Mouse (Mus musculus) MEL (cell line): ENCODE results near the gene Cdkl3. TPM values are rescaled to one million over a fixed set of nuclear protein-coding genes. Genes with fewer than 3 reads are reported as not detected.

Experiments used
- DNase-seq: peaks from one replicate; pipeline ENCODE4 v3.0.0; 2011; ENCODE audit warnings: low read depth, low spot score
- H3K27ac ChIP-seq: 2 replicates; pipeline ENCODE4 v1.5.1; 2012; ENCODE audit warnings: low read depth, mild to moderate bottlenecking, control low read depth, low read length, moderate library complexity; ENCODE audit not compliant: control insufficient read depth
- H3K27me3 ChIP-seq, 2 experiments: fragments of 150-350 bp in 1 of 2; sonication (generic) in 1 of 2; 2 replicates each; pipeline ENCODE4 v1.6.1; 2012; ENCODE audit warnings: low read length in 2 of 2, mild to moderate bottlenecking in 2 of 2, improper control_type of control experiment in 1 of 2, moderate library complexity in 1 of 2; ENCODE audit not compliant: insufficient read depth in 2 of 2, control insufficient read depth in 1 of 2
- H3K36me3 ChIP-seq, 2 experiments: 2 replicates each; pipeline ENCODE4 v1.6.1; 2012 to 2014; ENCODE audit warnings: low read length in 2 of 2, improper control_type of control experiment in 1 of 2, inconsistent platforms in 1 of 2, mild to moderate bottlenecking in 1 of 2; ENCODE audit not compliant: insufficient read depth in 2 of 2, control insufficient read depth in 1 of 2
- H3K4me1 ChIP-seq, 2 experiments: fragments of 150-350 bp in 1 of 2; sonication (generic) in 1 of 2; 2 replicates each; pipeline ENCODE4 v1.6.1; 2012; ENCODE audit warnings: low read length in 2 of 2, improper control_type of control experiment in 1 of 2, mild to moderate bottlenecking in 1 of 2; ENCODE audit not compliant: insufficient read depth in 2 of 2, control insufficient read depth in 1 of 2
- H3K4me3 ChIP-seq, 2 experiments: fragments of 150-350 bp in 1 of 2; sonication (generic) in 1 of 2; 2 replicates each; pipeline ENCODE4 v1.5.1; 2012; ENCODE audit warnings: low read depth in 2 of 2, low read length in 2 of 2, mild to moderate bottlenecking in 2 of 2, moderate library complexity in 2 of 2, control low read depth in 1 of 2, improper control_type of control experiment in 1 of 2; ENCODE audit not compliant: control insufficient read depth in 1 of 2, insufficient read depth in 1 of 2
- H3K79me2 ChIP-seq: 2 replicates; pipeline ENCODE4 v1.6.1; 2012; ENCODE audit warnings: mild to moderate bottlenecking, low read length, moderate library complexity; ENCODE audit not compliant: control insufficient read depth, poor library complexity, insufficient read depth
- H3K9ac ChIP-seq: 2 replicates; pipeline ENCODE4 v1.6.1; 2012; ENCODE audit warnings: low read depth, mild to moderate bottlenecking, control low read depth, low read length, moderate library complexity; ENCODE audit not compliant: control insufficient read depth, poor library complexity, severe bottlenecking
- H3K9me3 ChIP-seq: fragments of 150-350 bp; sonication (generic); replicated peaks from 2 replicates; pipeline ENCODE4 v1.6.1; 2012; ENCODE audit warnings: mild to moderate bottlenecking, low read length, improper control_type of control experiment, moderate library complexity; ENCODE audit not compliant: insufficient read depth
- BHLHE40 ChIP-seq: IDR thresholded peaks from 2 replicates; pipeline ENCODE4 v1.6.1; 2012; ENCODE audit warnings: low read depth, mild to moderate bottlenecking, inconsistent platforms, low read length, improper control_type of control experiment, borderline replicate concordance
- CHD2 ChIP-seq: IDR thresholded peaks from 2 replicates; pipeline ENCODE4 v1.6.1; 2011; ENCODE audit warnings: low read length, improper control_type of control experiment
- CTCF ChIP-seq, 3 experiments: IDR thresholded peaks in 2 of 3; conservative IDR thresholded peaks in 1 of 3; 2 replicates each; pipeline ENCODE4 v1.5.1; 2011 to 2012; ENCODE audit warnings: low read length in 3 of 3, low read depth in 2 of 3, mild to moderate bottlenecking in 2 of 3, improper control_type of control experiment in 1 of 3, inconsistent platforms in 1 of 3, mixed read lengths in 1 of 3, moderate library complexity in 1 of 3; ENCODE audit not compliant: control insufficient read depth in 1 of 3, insufficient read depth in 1 of 3, poor library complexity in 1 of 3, severe bottlenecking in 1 of 3
- E2F4 ChIP-seq: IDR thresholded peaks from 2 replicates; pipeline ENCODE4 v1.6.1; 2011; ENCODE audit warnings: low read depth, low read length, improper control_type of control experiment, borderline replicate concordance
- ELF1 ChIP-seq: IDR thresholded peaks from 2 replicates; pipeline ENCODE4 v1.6.1; 2014; ENCODE audit warnings: low read depth, mild to moderate bottlenecking, inconsistent platforms, low read length, improper control_type of control experiment, moderate library complexity
- EP300 ChIP-seq, 2 experiments: IDR thresholded peaks; 2 replicates each; pipeline ENCODE4 v1.6.1; 2011; ENCODE audit warnings: improper control_type of control experiment in 2 of 2, low read length in 2 of 2, low read depth in 1 of 2, mild to moderate bottlenecking in 1 of 2
- ETS1 ChIP-seq: IDR thresholded peaks from 2 replicates; pipeline ENCODE4 v1.6.1; 2012; ENCODE audit warnings: low read depth, mild to moderate bottlenecking, inconsistent platforms, low read length, improper control_type of control experiment, moderate library complexity
- GABPA ChIP-seq: IDR thresholded peaks from 2 replicates; pipeline ENCODE4 v1.6.1; 2012; ENCODE audit warnings: low read depth, mild to moderate bottlenecking, inconsistent platforms, low read length, improper control_type of control experiment, moderate library complexity
- GATA1 ChIP-seq: IDR thresholded peaks from 2 replicates; pipeline ENCODE4 v1.6.1; 2011; ENCODE audit warnings: low read depth, low read length, improper control_type of control experiment
- HCFC1 ChIP-seq: IDR thresholded peaks from 2 replicates; pipeline ENCODE4 v1.6.1; 2012; ENCODE audit warnings: low read depth, mild to moderate bottlenecking, inconsistent platforms, low read length, improper control_type of control experiment, moderate library complexity
- JUND ChIP-seq: IDR thresholded peaks from 2 replicates; pipeline ENCODE4 v1.6.1; 2011; ENCODE audit warnings: low read depth, mild to moderate bottlenecking, improper control_type of control experiment, low read length
- KAT2A ChIP-seq: conservative IDR thresholded peaks from 2 replicates; pipeline ENCODE4 v1.6.1; 2012; ENCODE audit warnings: low read depth, low read length, improper control_type of control experiment, inconsistent platforms
- MAFK ChIP-seq: IDR thresholded peaks from 2 replicates; pipeline ENCODE4 v1.6.1; 2011; ENCODE audit warnings: low read depth, mild to moderate bottlenecking, low read length, improper control_type of control experiment, borderline replicate concordance
- MAZ ChIP-seq: IDR thresholded peaks from 2 replicates; pipeline ENCODE4 v1.6.1; 2012; ENCODE audit warnings: low read depth, mild to moderate bottlenecking, inconsistent platforms, low read length, improper control_type of control experiment
- MEF2A ChIP-seq: IDR thresholded peaks from 2 replicates; pipeline ENCODE4 v1.6.1; 2014; ENCODE audit warnings: low read depth, mild to moderate bottlenecking, inconsistent platforms, low read length, improper control_type of control experiment; ENCODE audit not compliant: poor library complexity, insufficient replicate concordance, severe bottlenecking; ENCODE audit errors: extremely low read depth
- MXI1 ChIP-seq: IDR thresholded peaks from 2 replicates; pipeline ENCODE4 v1.6.1; 2011; ENCODE audit warnings: mild to moderate bottlenecking, low read depth, low read length, improper control_type of control experiment
- MYC ChIP-seq: IDR thresholded peaks from 2 replicates; pipeline ENCODE4 v1.6.1; 2011; ENCODE audit warnings: low read depth, mild to moderate bottlenecking, low read length, improper control_type of control experiment, moderate library complexity
- NELFE ChIP-seq: IDR thresholded peaks from 2 replicates; pipeline ENCODE4 v1.6.1; 2011; ENCODE audit warnings: low read depth, low read length, improper control_type of control experiment
- NRF1 ChIP-seq: IDR thresholded peaks from 2 replicates; pipeline ENCODE4 v1.6.1; 2014; ENCODE audit warnings: low read depth, mild to moderate bottlenecking, inconsistent platforms, low read length, improper control_type of control experiment, moderate library complexity; ENCODE audit not compliant: poor library complexity, insufficient read depth, severe bottlenecking
- POLR2A ChIP-seq, 2 experiments: IDR thresholded peaks; 2 replicates each; pipeline ENCODE4 v1.6.1; 2011 to 2012; ENCODE audit warnings: low read length in 2 of 2, mild to moderate bottlenecking in 2 of 2, control low read depth in 1 of 2, improper control_type of control experiment in 1 of 2, low read depth in 1 of 2, moderate library complexity in 1 of 2; ENCODE audit not compliant: control insufficient read depth in 1 of 2, insufficient read depth in 1 of 2, poor library complexity in 1 of 2
- POLR2AphosphoS5 ChIP-seq: IDR thresholded peaks from 2 replicates; pipeline ENCODE4 v1.6.1; 2012; ENCODE audit warnings: low read depth, borderline replicate concordance, mild to moderate bottlenecking, inconsistent platforms, low read length, moderate library complexity, mixed read lengths
- RAD21 ChIP-seq: IDR thresholded peaks from 2 replicates; pipeline ENCODE4 v1.6.1; 2011; ENCODE audit warnings: mild to moderate bottlenecking, low read depth, low read length, improper control_type of control experiment
- RCOR1 ChIP-seq: IDR thresholded peaks from 2 replicates; pipeline ENCODE4 v1.6.1; 2012; ENCODE audit warnings: low read depth, mild to moderate bottlenecking, inconsistent platforms, low read length, improper control_type of control experiment
- SIN3A ChIP-seq: IDR thresholded peaks from 2 replicates; pipeline ENCODE4 v1.6.1; 2012; ENCODE audit warnings: low read length, improper control_type of control experiment, inconsistent platforms
- SMC3 ChIP-seq: IDR thresholded peaks from 2 replicates; pipeline ENCODE4 v1.6.1; 2011; ENCODE audit warnings: low read depth, low read length, improper control_type of control experiment
- TBP ChIP-seq: IDR thresholded peaks from 2 replicates; pipeline ENCODE4 v1.8.0; 2011; ENCODE audit warnings: low read depth, low read length, improper control_type of control experiment
- TCF12 ChIP-seq: IDR thresholded peaks from 2 replicates; pipeline ENCODE4 v1.6.1; 2014; ENCODE audit warnings: low read depth, mild to moderate bottlenecking, inconsistent platforms, low read length, improper control_type of control experiment, moderate library complexity
- UBTF ChIP-seq: IDR thresholded peaks from 2 replicates; pipeline ENCODE4 v1.6.1; 2012; ENCODE audit warnings: low read depth, mild to moderate bottlenecking, inconsistent platforms, low read length, improper control_type of control experiment, moderate library complexity, borderline replicate concordance; ENCODE audit not compliant: insufficient read depth
- USF2 ChIP-seq, 2 experiments: IDR thresholded peaks; 2 replicates each; pipeline ENCODE4 v1.6.1; 2011 to 2012; ENCODE audit warnings: improper control_type of control experiment in 2 of 2, low read length in 2 of 2, borderline replicate concordance in 1 of 2, inconsistent platforms in 1 of 2, low read depth in 1 of 2, mild to moderate bottlenecking in 1 of 2; ENCODE audit not compliant: insufficient read depth in 1 of 2
- ZC3H11A ChIP-seq: IDR thresholded peaks from 2 replicates; pipeline ENCODE4 v1.6.1; 2012; ENCODE audit warnings: low read depth, mild to moderate bottlenecking, inconsistent platforms, low read length, improper control_type of control experiment
- ZKSCAN1 ChIP-seq: IDR thresholded peaks from 2 replicates; pipeline ENCODE4 v1.6.1; 2012; ENCODE audit warnings: low read depth, mild to moderate bottlenecking, inconsistent platforms, low read length, improper control_type of control experiment, moderate library complexity
- ZMIZ1 ChIP-seq: IDR thresholded peaks from 2 replicates; pipeline ENCODE4 v1.6.1; 2012; ENCODE audit warnings: low read depth, mild to moderate bottlenecking, inconsistent platforms, low read length, improper control_type of control experiment, moderate library complexity
- ZNF384 ChIP-seq: IDR thresholded peaks from 2 replicates; pipeline ENCODE4 v1.6.1; 2012; ENCODE audit warnings: low read depth, mild to moderate bottlenecking, inconsistent platforms, low read length, improper control_type of control experiment
- polyA plus RNA-seq, 2 experiments: library from polyadenylated mRNA; stranded (reverse) in 1 of 2; unstranded in 1 of 2; fragments of >175 nt in 1 of 2; fragments of >200 nt in 1 of 2; gene quantifications; 2 replicates each; pipeline versions ENCODE4 v1.2.1 to v1.2.4; 2012; ENCODE audit warnings: low replicate concordance in 2 of 2, low read depth in 1 of 2; ENCODE audit not compliant: insufficient read length in 2 of 2, insufficient read depth in 1 of 2, missing spikeins in 1 of 2
- total RNA-seq: library from RNA; depleted of rRNA; stranded (reverse); fragments of 300-350 nt; gene quantifications from 2 replicates; pipeline ENCODE4 v1.2.3, GENCODE M21; 2012

Gene Cdkl3
- total and polyA plus RNA-seq, 3 experiments: 3.7 to 4.9 TPM; not detected in 1

GRCm38 (mm10) chr11:52043224-52043623, 39.2 kb downstream of the Cdkl3 start:
- Histone ChIP-seq H3K79me2 (no peaks in the 10 kb centered on the region), H3K27ac (peak overlapping the region; percentile 31; the same call in 1 of the 2 replicates), H3K9me3 (no peaks in the 10 kb centered on the region), H3K9ac (peak overlapping the region; percentile 53), H3K36me3 (peaks cover 0 to 31% of the 10 kb centered on the region in 2 experiments; a peak in 2 of 4 replicates), H3K4me3 (peak overlapping the region; percentile 25 to 49; a peak in 3 of 4 replicates)
- TF ChIP-seq BHLHE40 (no peak), RCOR1 (no peak), MAFK (no peak), NELFE (no peak; the same call in 1 of the 2 replicates), EP300 (IDR thresholded peaks at IDR 0.05; ENCODE audit: low read depth in 1 of 2, low read length in 2 of 2) (peak in 1 of 2 experiments; percentile 41; a peak in 1 of 4 replicates), MEF2A (no peak), RAD21 (peak; percentile 89), NRF1 (no peak), USF2 (IDR thresholded peaks at IDR 0.05; ENCODE audit: borderline replicate concordance in 1 of 2, insufficient read depth in 1 of 2, low read depth in 1 of 2, low read length in 2 of 2) (no peak), ELF1 (peak; percentile 53; the same call in 1 of the 2 replicates), KAT2A (no peak), POLR2A (IDR thresholded peaks at IDR 0.05; ENCODE audit: control insufficient read depth in 1 of 2, insufficient read depth in 1 of 2, low read depth in 1 of 2, low read length in 2 of 2, poor library complexity in 1 of 2) (no peak), ETS1 (0 out of 2 replicates have a peak, but pooled peaks have one; percentile 42), E2F4 (no peak), ZKSCAN1 (0 out of 2 replicates have a peak, but pooled peaks have one; percentile 25), TBP (0 out of 2 replicates have a peak, but pooled peaks have one; percentile 45), ZNF384 (no peak), ZMIZ1 (no peak), MAZ (peak; percentile 69; the same call in 1 of the 2 replicates), UBTF (no peak), GABPA (no peak), ZC3H11A (peak; percentile 72), MXI1 (peak; percentile 68), POLR2AphosphoS5 (no peak), HCFC1 (peak; percentile 31; the same call in 1 of the 2 replicates), GATA1 (peak; percentile 36; the same call in 1 of the 2 replicates), CHD2 (no peak), TCF12 (no peak), MYC (peak; percentile 55; the same call in 1 of the 2 replicates), SMC3 (peak; percentile 84), JUND (no peak), CTCF (IDR thresholded peaks at IDR 0.05 in 2 of 3, conservative IDR thresholded peaks at IDR 0.05 in 1 of 3; ENCODE audit: control insufficient read depth in 1 of 3, insufficient read depth in 1 of 3, low read depth in 2 of 3, low read length in 3 of 3, poor library complexity in 1 of 3, severe bottlenecking in 1 of 3) (peak; percentile 26 to 86 (median 52); a peak in 5 of 6 replicates), SIN3A (peak; percentile 66; the same call in 1 of the 2 replicates)
- TF ChIP-seq, all 39 proteins: peak for 15
- H3K27me3 ChIP-seq: no peaks in the 10 kb centered on the region
- peak; percentile 88 for DNase-seq
- H3K4me1 ChIP-seq: peaks cover 30 to 37% of the 10 kb centered on the region in 2 experiments
